Mouse (Mus musculus) lung, adult 2 months (tissue): Measurements from ENCODE around the gene Slc11a1.

Experiments
- CTCF ChIP-seq: fragments of 200-500 bp; IDR thresholded peaks from 2 replicates; pipeline ENCODE4 v1.5.1; 2011; ENCODE audit warnings: mild to moderate bottlenecking, low read length, control low read depth; ENCODE audit not compliant: insufficient read depth
- POLR2A ChIP-seq: fragments of 200-500 bp; IDR thresholded peaks from 2 replicates; pipeline ENCODE4 v1.6.1; 2011; ENCODE audit warnings: low read depth, mild to moderate bottlenecking, control low read depth, low read length, borderline replicate concordance; ENCODE audit errors: extremely low read depth

DNA sequence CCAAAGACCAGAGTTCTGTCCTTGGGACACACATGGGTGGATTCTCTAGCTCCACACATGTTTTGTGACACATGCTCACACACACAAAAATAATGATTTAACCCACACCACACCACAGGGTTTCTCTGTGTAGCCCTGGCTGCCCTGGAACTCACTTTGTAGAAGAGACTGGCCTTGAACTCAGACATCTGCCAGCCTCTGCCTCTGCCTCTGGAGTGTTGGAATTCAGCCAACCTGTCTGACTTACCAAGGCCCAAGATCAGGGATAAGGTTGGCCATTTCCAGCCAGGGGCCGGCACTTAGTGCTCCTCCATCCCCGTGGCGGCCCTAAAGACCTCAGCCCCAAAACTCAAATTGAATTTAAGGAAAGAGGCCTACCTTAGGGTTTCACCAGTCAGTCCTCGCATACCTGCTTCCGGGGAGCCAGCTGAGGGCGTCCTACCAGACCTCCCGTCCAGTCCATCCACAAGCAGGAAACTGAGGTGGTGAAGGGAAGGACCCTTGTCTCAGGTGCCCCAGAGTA is 13.5 kb downstream of the Slc11a1 start:
- TF ChIP-seq POLR2A (no peak), CTCF (no peak)
